Mouse (Mus musculus) small intestine, adult 2 months (tissue): ENCODE measurements at regions not wholly inside any gene's neighbourhood (a gene's known extent, or its start where the extent isn't known, plus 50 kb on each side); places are given as distances from the start of the nearest gene placed in this dataset.

ENCODE experiments used
- H3K27ac ChIP-seq: fragments of 200-500 bp; 2 replicates; pipeline ENCODE4 v1.5.1; 2012; ENCODE audit warnings: low read depth, low read length, control low read depth, inconsistent platforms; ENCODE audit not compliant: insufficient read depth
- H3K27me3 ChIP-seq: fragments of 200-500 bp; 2 replicates; pipeline ENCODE4 v1.6.1; 2012; ENCODE audit warnings: mild to moderate bottlenecking, moderate library complexity, low read length, inconsistent platforms; ENCODE audit not compliant: control insufficient read depth, insufficient read depth
- H3K36me3 ChIP-seq: fragments of 200-500 bp; 2 replicates; pipeline ENCODE4 v1.6.1; 2012; ENCODE audit warnings: mild to moderate bottlenecking, low read length, control low read depth, inconsistent platforms; ENCODE audit not compliant: control insufficient read depth, insufficient read depth
- H3K4me1 ChIP-seq: fragments of 200-500 bp; 2 replicates; pipeline ENCODE4 v1.6.1; 2012; ENCODE audit warnings: low read length, inconsistent platforms, mixed read lengths; ENCODE audit not compliant: control insufficient read depth, insufficient read depth, insufficient read length
- H3K4me3 ChIP-seq: fragments of 200-500 bp; 2 replicates; pipeline ENCODE4 v1.5.1; 2012; ENCODE audit warnings: low read depth, mild to moderate bottlenecking, control low read depth, inconsistent platforms, low read length, moderate library complexity
- CTCF ChIP-seq: fragments of 200-500 bp; IDR thresholded peaks from 2 replicates; pipeline ENCODE4 v1.5.1; 2012; ENCODE audit warnings: low read depth, mild to moderate bottlenecking, control low read depth, inconsistent platforms, low read length, moderate library complexity, mixed read lengths; ENCODE audit not compliant: insufficient replicate concordance, insufficient read length; ENCODE audit errors: extremely low read depth
- POLR2A ChIP-seq: fragments of 200-500 bp; IDR thresholded peaks from 2 replicates; pipeline ENCODE4 v1.6.1; 2012; ENCODE audit warnings: low read depth, mild to moderate bottlenecking, control low read depth, inconsistent platforms, low read length, moderate library complexity
- WGBS: fragments of 180-500 bp; shearing (Covaris S2); methylation state at CpG from one replicate; pipeline ENCODE4 v1.1.7; 2018; 5-methylcytosine and 5-hydroxymethylcytosine counted together

GRCm38 (mm10) chr3:61302214-61302613 is 59.2 kb upstream of the Rap2b start:
- Histone ChIP-seq H3K27ac (no peak overlapping the region), H3K4me1 (no peaks in the 10 kb centered on the region), H3K4me3 (no peak overlapping the region), H3K27me3 (no peaks in the 10 kb centered on the region), H3K36me3 (no peaks in the 10 kb centered on the region)
- WGBS, result 83% methylated on average over 3 of the region's 3 CpGs
- TF ChIP-seq POLR2A, result no peak
- no peak for TF ChIP-seq CTCF

- Histone ChIP-seq H3K27me3 (no peaks in the 10 kb centered on the region), H3K27ac (no peak overlapping the region), H3K36me3 (no peaks in the 10 kb centered on the region), H3K4me1 (no peaks in the 10 kb centered on the region), H3K4me3 (no peak overlapping the region)
- WGBS, result 75% methylated on average over 3 of the region's 3 CpGs
- TF ChIP-seq POLR2A (no peak), CTCF (no peak)
Measured at GRCm38 (mm10) chr3:61303485-61303884, 58.0 kb upstream of the Rap2b start.

GRCm38 (mm10) chr3:61306306-61306705 is 55.1 kb upstream of the Rap2b start:
- TF ChIP-seq POLR2A, result no peak
- TF ChIP-seq CTCF, result no peak

GRCm38 (mm10) chr3:61308764-61309163 is 52.7 kb upstream of the Rap2b start:
- Histone ChIP-seq H3K27me3 (no peaks in the 10 kb centered on the region), H3K36me3 (no peaks in the 10 kb centered on the region), H3K4me3 (no peak overlapping the region), H3K4me1 (no peaks in the 10 kb centered on the region), H3K27ac (no peak overlapping the region)
- TF ChIP-seq POLR2A (no peak), CTCF (no peak)
- 87% methylated on average over 2 of the region's 2 CpGs for WGBS

More at GRCm38 (mm10) chr3:61306306-61306705, 55.1 kb upstream of the Rap2b start:
- no peaks in the 10 kb centered on the region for H3K4me1 ChIP-seq
- no peak overlapping the region for H3K4me3 ChIP-seq
- 57% methylated on average over 2 of the region's 2 CpGs for WGBS
- no peaks in the 10 kb centered on the region for H3K27me3 ChIP-seq
- no peak overlapping the region for H3K27ac ChIP-seq
- H3K36me3 ChIP-seq, result no peaks in the 10 kb centered on the region

GRCm38 (mm10) chr3:61309197-61309596 is 52.2 kb upstream of the Rap2b start:
- Histone ChIP-seq H3K36me3 (no peaks in the 10 kb centered on the region), H3K4me3 (no peak overlapping the region), H3K4me1 (no peaks in the 10 kb centered on the region), H3K27ac (no peak overlapping the region), H3K27me3 (no peaks in the 10 kb centered on the region)
- WGBS, result 67% methylated on average over 1 of the region's 1 CpGs
- TF ChIP-seq CTCF (no peak), POLR2A (no peak)
